Mouse (Mus musculus) neural tube, embryonic 10.5 days (tissue): ENCODE measurements at regions not wholly inside any gene's neighbourhood (a gene's known extent, or its start where the extent isn't known, plus 50 kb on each side); places are given as distances from the start of the nearest gene placed in this dataset.

Experiments
- DNase-seq: peaks from one replicate; pipeline ENCODE4 v3.0.0-alpha.2; 2017; ENCODE audit warnings: low spot score; ENCODE audit errors: extremely low spot score

GRCm38 (mm10) chr19:36178828-36179251 is 58.9 kb upstream of the Ankrd1 start:
- DNase-seq: no peak

GRCm38 (mm10) chr19:36180329-36180728 is 60.4 kb upstream of the Ankrd1 start:
- no peak for DNase-seq

GRCm38 (mm10) chr19:36181535-36181934 is 61.6 kb upstream of the Ankrd1 start:
- DNase-seq: no peak

- peak; percentile 38 for DNase-seq
Measured at GRCm38 (mm10) chr19:36183127-36183526, 63.2 kb upstream of the Ankrd1 start.

GRCm38 (mm10) chr19:36189662-36190061 is 69.8 kb upstream of the Ankrd1 start:
- no peak for DNase-seq

GRCm38 (mm10) chr19:36191641-36192040 is 71.7 kb upstream of the Ankrd1 start:
- no peak for DNase-seq

- no peak for DNase-seq
Measured at GRCm38 (mm10) chr19:36204269-36204668, 84.4 kb upstream of the Ankrd1 start.

- no peak for DNase-seq
Measured at GRCm38 (mm10) chr19:36204965-36205718, 85.2 kb upstream of the Ankrd1 start.

GRCm38 (mm10) chr19:36207735-36208288 is 87.9 kb upstream of the Ankrd1 start:
- no peak for DNase-seq

- no peak for DNase-seq
Measured at GRCm38 (mm10) chr19:36208419-36208818, 88.5 kb upstream of the Ankrd1 start.

- no peak for DNase-seq
Measured at GRCm38 (mm10) chr19:36213461-36213860, 93.6 kb upstream of the Ankrd1 start.

- DNase-seq: peak; percentile 29
Measured at GRCm38 (mm10) chr19:36214188-36214968, 94.5 kb upstream of the Ankrd1 start.

- DNase-seq: no peak
Measured at GRCm38 (mm10) chr19:36217177-36217576, 97.3 kb upstream of the Ankrd1 start.

- DNase-seq: no peak
Measured at GRCm38 (mm10) chr19:36217605-36218004, 97.7 kb upstream of the Ankrd1 start.

GRCm38 (mm10) chr19:36218921-36219320 is 99.0 kb upstream of the Ankrd1 start:
- DNase-seq: no peak

- no peak for DNase-seq
Measured at GRCm38 (mm10) chr19:36221104-36221503, 101.2 kb upstream of the Ankrd1 start.

- DNase-seq: no peak
Measured at GRCm38 (mm10) chr19:36221596-36221995, 101.7 kb upstream of the Ankrd1 start.

GRCm38 (mm10) chr19:36222198-36222597 is 102.3 kb upstream of the Ankrd1 start:
- no peak for DNase-seq

GRCm38 (mm10) chr19:36224518-36224917 is 104.6 kb upstream of the Ankrd1 start:
- no peak for DNase-seq

- DNase-seq: no peak
Measured at GRCm38 (mm10) chr19:36225612-36226011, 105.7 kb upstream of the Ankrd1 start.

- no peak for DNase-seq
Measured at GRCm38 (mm10) chr19:36227418-36228160, 107.7 kb upstream of the Ankrd1 start.

GRCm38 (mm10) chr19:36229315-36229714 is 109.4 kb upstream of the Ankrd1 start:
- no peak for DNase-seq
